Mouse (Mus musculus) spleen, adult 2 months (tissue): Measurements from ENCODE around the gene Adamts13.

Experiments
- CTCF ChIP-seq: fragments of 200-500 bp; IDR thresholded peaks from 2 replicates; pipeline ENCODE4 v1.5.1; 2011; ENCODE audit warnings: mild to moderate bottlenecking, inconsistent platforms; ENCODE audit not compliant: insufficient read depth, insufficient read length, insufficient replicate concordance; ENCODE audit errors: extremely low read depth
- POLR2A ChIP-seq: fragments of 200-500 bp; IDR thresholded peaks from 2 replicates; pipeline ENCODE4 v1.6.1; 2011; ENCODE audit warnings: low read depth, low read length, inconsistent platforms

GRCm38 (mm10) chr2:27009714-27010244 is 36.6 kb downstream of the Adamts13 start, which contains the start of gene Cacfd1:
- no peak for TF ChIP-seq CTCF
- TF ChIP-seq POLR2A, result no peak
